Mouse (Mus musculus) CH12.LX (cell line): ENCODE measurements around the gene Zpbp2. TPM values are rescaled to one million over a fixed set of nuclear protein-coding genes. Genes with fewer than 3 reads are reported as not detected.

Experiments
- DNase-seq: peaks from one replicate; pipeline ENCODE4 v3.0.0-alpha.2; 2013; ENCODE audit errors: extremely low read depth
- H3K27ac ChIP-seq: 2 replicates; pipeline ENCODE4 v1.5.1; 2012; ENCODE audit warnings: low read depth, mild to moderate bottlenecking, control low read depth, moderate library complexity; ENCODE audit not compliant: insufficient read depth
- H3K27me3 ChIP-seq: replicated peaks from 2 replicates; pipeline ENCODE3; 2012; ENCODE audit warnings: inconsistent platforms
- H3K36me3 ChIP-seq, 2 experiments: replicated peaks in 1 of 2; 2 replicates each; pipeline versions ENCODE3 to v1.6.1; 2012; ENCODE audit warnings: inconsistent platforms in 1 of 2, low read length in 1 of 2, mild to moderate bottlenecking in 1 of 2, mixed read lengths in 1 of 2, moderate library complexity in 1 of 2; ENCODE audit not compliant: control insufficient read depth in 1 of 2, insufficient read depth in 1 of 2
- H3K4me1 ChIP-seq, 2 experiments: 2 replicates each; pipeline ENCODE4 v1.6.1; 2012; ENCODE audit warnings: inconsistent platforms in 1 of 2, moderate library complexity in 1 of 2; ENCODE audit not compliant: insufficient read depth in 2 of 2, control insufficient read depth in 1 of 2
- H3K4me2 ChIP-seq: 2 replicates; pipeline ENCODE4 v1.6.1; 2012; ENCODE audit warnings: low read depth, mild to moderate bottlenecking, control low read depth; ENCODE audit not compliant: poor library complexity, insufficient read depth, severe bottlenecking
- H3K4me3 ChIP-seq, 3 experiments: fragments of 150-350 bp in 1 of 3; sonication (generic) in 1 of 3; replicated peaks in 1 of 3; 2 replicates each; pipeline versions ENCODE3 to v1.5.1; 2011 to 2012; ENCODE audit warnings: low read depth in 2 of 3, low read length in 2 of 3, mild to moderate bottlenecking in 2 of 3, moderate library complexity in 2 of 3, control low read depth in 1 of 3, improper control_type of control experiment in 1 of 3, inconsistent platforms in 1 of 3, mixed read lengths in 1 of 3; ENCODE audit not compliant: poor library complexity in 1 of 3
- H3K79me2 ChIP-seq: replicated peaks from 2 replicates; pipeline ENCODE4 v1.6.1; 2012; ENCODE audit warnings: mild to moderate bottlenecking, moderate library complexity; ENCODE audit not compliant: control insufficient read depth, poor library complexity, insufficient read depth, severe bottlenecking; ENCODE audit errors: extremely low read depth
- H3K9ac ChIP-seq: 2 replicates; pipeline ENCODE4 v1.6.1; 2012; ENCODE audit warnings: low read depth, mild to moderate bottlenecking, control low read depth, moderate library complexity; ENCODE audit not compliant: insufficient read depth
- H3K9me3 ChIP-seq: replicated peaks from 2 replicates; pipeline ENCODE3; 2012; ENCODE audit warnings: low read length, inconsistent platforms, mixed read lengths
- CHD2 ChIP-seq: IDR thresholded peaks from 2 replicates; pipeline ENCODE4 v1.6.1; 2011; ENCODE audit warnings: low read length, improper control_type of control experiment
- E2F4 ChIP-seq: IDR thresholded peaks from 2 replicates; pipeline ENCODE4 v1.6.1; 2011; ENCODE audit warnings: low read depth, low read length, improper control_type of control experiment; ENCODE audit not compliant: insufficient replicate concordance
- GABPA ChIP-seq: IDR thresholded peaks from 2 replicates; pipeline ENCODE4 v1.6.1; 2012; ENCODE audit warnings: low read depth, low read length, improper control_type of control experiment, inconsistent platforms; ENCODE audit not compliant: insufficient replicate concordance
- KAT2A ChIP-seq: IDR thresholded peaks from 2 replicates; pipeline ENCODE4 v1.6.1; 2012; ENCODE audit warnings: low read length, improper control_type of control experiment, inconsistent platforms; ENCODE audit not compliant: insufficient replicate concordance
- MAFK ChIP-seq: IDR thresholded peaks from 2 replicates; pipeline ENCODE4 v1.6.1; 2011; ENCODE audit warnings: low read length, improper control_type of control experiment; ENCODE audit not compliant: insufficient replicate concordance
- MAX ChIP-seq: IDR thresholded peaks from 2 replicates; pipeline ENCODE4 v1.6.1; 2011; ENCODE audit warnings: low read length, improper control_type of control experiment
- MAZ ChIP-seq: IDR thresholded peaks from 2 replicates; pipeline ENCODE4 v1.6.1; 2012; ENCODE audit warnings: low read depth, mild to moderate bottlenecking, inconsistent platforms, low read length, improper control_type of control experiment, moderate library complexity
- MEF2A ChIP-seq: IDR thresholded peaks from 2 replicates; pipeline ENCODE4 v1.6.1; 2014; ENCODE audit warnings: low read depth, mild to moderate bottlenecking, inconsistent platforms, low read length, improper control_type of control experiment, borderline replicate concordance
- MXI1 ChIP-seq: IDR thresholded peaks from 2 replicates; pipeline ENCODE4 v1.6.1; 2011; ENCODE audit warnings: mild to moderate bottlenecking, low read depth, low read length, improper control_type of control experiment
- MYC ChIP-seq: IDR thresholded peaks from 2 replicates; pipeline ENCODE4 v1.6.1; 2011; ENCODE audit warnings: low read depth, mild to moderate bottlenecking, improper control_type of control experiment, low read length
- NELFE ChIP-seq: IDR thresholded peaks from 2 replicates; pipeline ENCODE4 v1.6.1; 2011; ENCODE audit warnings: low read depth, low read length, improper control_type of control experiment
- NRF1 ChIP-seq: IDR thresholded peaks from 2 replicates; pipeline ENCODE4 v1.6.1; 2014; ENCODE audit warnings: low read depth, mild to moderate bottlenecking, inconsistent platforms, low read length, improper control_type of control experiment, moderate library complexity
- PAX5 ChIP-seq: IDR thresholded peaks from 2 replicates; pipeline ENCODE4 v1.6.1; 2012; ENCODE audit warnings: low read length, inconsistent platforms, mixed read lengths
- POLR2A ChIP-seq: IDR thresholded peaks from 2 replicates; pipeline ENCODE4 v1.6.1; 2011; ENCODE audit warnings: low read depth, mild to moderate bottlenecking, improper control_type of control experiment, low read length
- POLR2AphosphoS2 ChIP-seq: IDR thresholded peaks from 2 replicates; pipeline ENCODE4 v1.6.1; 2011; ENCODE audit warnings: low read depth, low read length, improper control_type of control experiment
- RCOR1 ChIP-seq: conservative IDR thresholded peaks from 2 replicates; pipeline ENCODE4 v1.6.1; 2012; ENCODE audit warnings: low read depth, mild to moderate bottlenecking, inconsistent platforms, low read length, improper control_type of control experiment
- SMC3 ChIP-seq: IDR thresholded peaks from 2 replicates; pipeline ENCODE4 v1.6.1; 2011; ENCODE audit warnings: low read depth, low read length, improper control_type of control experiment
- TBP ChIP-seq: conservative IDR thresholded peaks from 2 replicates; pipeline ENCODE4 v1.6.1; 2011; ENCODE audit warnings: low read depth, low read length, improper control_type of control experiment
- USF2 ChIP-seq: conservative IDR thresholded peaks from 2 replicates; pipeline ENCODE4 v1.6.1; 2011; ENCODE audit warnings: low read depth, low read length, improper control_type of control experiment
- ZMIZ1 ChIP-seq: IDR thresholded peaks from 2 replicates; pipeline ENCODE4 v1.6.1; 2012; ENCODE audit warnings: low read depth, mild to moderate bottlenecking, inconsistent platforms, low read length, improper control_type of control experiment
- dilution Hi-C: fragments of 300-500 bp; cut with MboI; formaldehyde crosslinking; loops from 2 replicates; pipeline ENCODE4 v1.14.3; 2020; ENCODE audit warnings: low sequenced_read_pairs; ENCODE audit not compliant: extremely low pct_unique_long_range_greater_than_20kb, extremely low pct_ligation_motif_present
- in situ Hi-C: fragments of 300-500 bp; cut with MboI; formaldehyde crosslinking; loops from 3 replicates; pipeline ENCODE4 v1.14.3; 2019; ENCODE audit warnings: low sequenced_read_pairs, low pct_ligation_motif_present, low pct_unique_long_range_greater_than_20kb, mixed read lengths
- polyA plus RNA-seq: library from polyadenylated mRNA; unstranded; fragments of >175 nt; gene quantifications from 2 replicates; pipeline ENCODE4 v1.2.1, GENCODE M21; 2012; ENCODE audit warnings: low read depth; ENCODE audit not compliant: insufficient read length
- total RNA-seq, 2 experiments: library from RNA; depleted of rRNA; stranded (reverse); fragments of 300-350 nt in 1 of 2; fragments of >200 nt in 1 of 2; gene quantifications; 2 replicates each; pipeline ENCODE4 v1.2.3; 2012 to 2014

Gene Zpbp2
- total and polyA plus RNA-seq, 3 experiments = 3.2 to 3.9 (median 3.7) TPM

- Histone ChIP-seq H3K27me3 (peaks cover 50% of the 10 kb centered on the region), H3K4me1 (peaks cover 14 to 32% of the 10 kb centered on the region in 2 experiments), H3K79me2 (no peaks in the 10 kb centered on the region), H3K9me3 (no peaks in the 10 kb centered on the region), H3K36me3 (no peaks in the 10 kb centered on the region), H3K4me3 (no peak within 1 kb of the TSS), H3K4me2 (peak within 1 kb of the TSS; percentile 30; the same call in 1 of the 2 replicates), H3K9ac (0 out of 2 replicates have a peak within 1 kb of the TSS, but pooled peaks have one; percentile 12), H3K27ac (no peak within 1 kb of the TSS)
- TF ChIP-seq NELFE (no peak), PAX5 (no peak), CHD2 (no peak), TBP (no peak), MAX (no peak), MAZ (no peak), SMC3 (no peak), RCOR1 (no peak), NRF1 (no peak)
- DNase-seq = no peak
- in situ Hi-C loops (no loop called here), dilution Hi-C loops (no loop called here)
These were observed 47.1 kb downstream of the Zpbp2 start, which contains the start of gene Lrrc3c for GRCm38 (mm10) chr11:98597991-98598390. Gene Lrrc3c (plus strand): TSS chr11:98598291.

- no peak for TF ChIP-seq MEF2A
- TF ChIP-seq MAFK = no peak
- TF ChIP-seq POLR2A = no peak
- no peak for TF ChIP-seq USF2
- TF ChIP-seq MYC = no peak
- TF ChIP-seq MXI1 = no peak
- TF ChIP-seq E2F4 = no peak
- TF ChIP-seq, all 38 proteins: peak for 0
- DNase-seq = no peak
- dilution Hi-C loops = no loop called here
- H3K27me3 ChIP-seq = peaks cover 47% of the 10 kb centered on the region
- no peak overlapping the region for H3K9ac ChIP-seq
- no peaks in the 10 kb centered on the region for H3K79me2 ChIP-seq
- no peak overlapping the region for H3K4me3 ChIP-seq
- in situ Hi-C loops = no loop called here
- H3K4me2 ChIP-seq = no peak overlapping the region
- no peaks in the 10 kb centered on the region for H3K9me3 ChIP-seq
- no peak overlapping the region for H3K27ac ChIP-seq
- no peaks in the 10 kb centered on the region for H3K36me3 ChIP-seq
- H3K4me1 ChIP-seq = peaks cover 14 to 32% of the 10 kb centered on the region in 2 experiments
These were observed 48.0 kb downstream of the Zpbp2 start for GRCm38 (mm10) chr11:98598851-98599290.

GRCm38 (mm10) chr11:98599291-98599690 lies 48.4 kb downstream of the Zpbp2 start:
- no peak for TF ChIP-seq GABPA
- no peak for TF ChIP-seq ZMIZ1
- no peak for TF ChIP-seq KAT2A
- no peak for TF ChIP-seq POLR2AphosphoS2
- TF ChIP-seq MAFK = no peak
- TF ChIP-seq E2F4 = no peak
- TF ChIP-seq, all 38 proteins: peak for 0
- no peak for DNase-seq
- dilution Hi-C loops = no loop called here
- Histone ChIP-seq H3K4me2 (no peak overlapping the region), H3K27ac (no peak overlapping the region), H3K9me3 (no peaks in the 10 kb centered on the region), H3K4me3 (no peak overlapping the region), H3K36me3 (no peaks in the 10 kb centered on the region), H3K79me2 (no peaks in the 10 kb centered on the region), H3K9ac (no peak overlapping the region), H3K27me3 (peaks cover 50% of the 10 kb centered on the region), H3K4me1 (peaks cover 14 to 32% of the 10 kb centered on the region in 2 experiments)
- in situ Hi-C loops = no loop called here
